Mouse (Mus musculus): ENCODE results near the gene Gm960. TPM values are rescaled to one million over a fixed set of nuclear protein-coding genes. Genes with fewer than 3 reads are reported as not detected.

Gm960 gene
- polyA plus RNA-seq, 1 experiment, result 2.1 TPM

- Histone ChIP-seq H3K27ac (ENCODE audit: insufficient read depth, low read depth, low read length) (peak within 1 kb of the TSS; percentile 70), H3K27me3 (ENCODE audit: control insufficient read depth, insufficient read depth, low read length) (no peaks in the 10 kb centered on the region), H3K36me3 (ENCODE audit: control insufficient read depth, insufficient read depth, low read length) (peaks cover 6% of the 10 kb centered on the region; the same call in 1 of the 2 replicates), H3K4me1 (ENCODE audit: control insufficient read depth, insufficient read depth, insufficient read length, low read length) (peaks cover 7% of the 10 kb centered on the region; the same call in 1 of the 2 replicates), H3K4me3 (ENCODE audit: low read depth, low read length) (peak within 1 kb of the TSS; percentile 88)
- under 1% methylated on average over 64 of the region's 64 CpGs for WGBS
- TF ChIP-seq CTCF (IDR thresholded peaks at IDR 0.05; ENCODE audit: extremely low read depth, insufficient read length, insufficient replicate concordance, low read depth, low read length), result no peak
- TF ChIP-seq POLR2A (IDR thresholded peaks at IDR 0.05; ENCODE audit: low read depth, low read length), result no peak
These were observed 73.2 kb downstream of the Gm960 start, which contains the start of gene Rce1 for GRCm38 (mm10) chr19:4625179-4625828. Gene Rce1, minus strand, starts transcription at chr19:4625641.

GRCm38 (mm10) chr19:4624406-4625178 is 73.9 kb downstream of the Gm960 start:
- peak overlapping the region; percentile 88 for H3K4me3 ChIP-seq (ENCODE audit: low read depth, low read length)
- H3K36me3 ChIP-seq (ENCODE audit: control insufficient read depth, insufficient read depth, low read length), result peaks cover 6% of the 10 kb centered on the region; the same call in 1 of the 2 replicates
- H3K27ac ChIP-seq (ENCODE audit: insufficient read depth, low read depth, low read length), result 0 out of 2 replicates have a peak overlapping the region, but pooled peaks have one; percentile 11
- TF ChIP-seq CTCF (IDR thresholded peaks at IDR 0.05; ENCODE audit: extremely low read depth, insufficient read length, insufficient replicate concordance, low read depth, low read length), result no peak
- no peak for TF ChIP-seq POLR2A (IDR thresholded peaks at IDR 0.05; ENCODE audit: low read depth, low read length)
- no peaks in the 10 kb centered on the region for H3K27me3 ChIP-seq (ENCODE audit: control insufficient read depth, insufficient read depth, low read length)
- 16% methylated on average over 4 of the region's 4 CpGs for WGBS
- H3K4me1 ChIP-seq (ENCODE audit: control insufficient read depth, insufficient read depth, insufficient read length, low read length), result peaks cover 7% of the 10 kb centered on the region; the same call in 1 of the 2 replicates

- Histone ChIP-seq H3K27me3 (ENCODE audit: control insufficient read depth, insufficient read depth, low read length) (no peaks in the 10 kb centered on the region), H3K4me3 (ENCODE audit: low read depth, low read length) (no peak overlapping the region), H3K4me1 (ENCODE audit: control insufficient read depth, insufficient read depth, insufficient read length, low read length) (peaks cover 7% of the 10 kb centered on the region; the same call in 1 of the 2 replicates), H3K36me3 (ENCODE audit: control insufficient read depth, insufficient read depth, low read length) (peaks cover 6% of the 10 kb centered on the region; the same call in 1 of the 2 replicates), H3K27ac (ENCODE audit: insufficient read depth, low read depth, low read length) (no peak overlapping the region)
- 88% methylated on average over 12 of the region's 12 CpGs for WGBS
- TF ChIP-seq POLR2A (IDR thresholded peaks at IDR 0.05; ENCODE audit: low read depth, low read length) (no peak), CTCF (IDR thresholded peaks at IDR 0.05; ENCODE audit: extremely low read depth, insufficient read length, insufficient replicate concordance, low read depth, low read length) (no peak)
These were observed 74.5 kb downstream of the Gm960 start for GRCm38 (mm10) chr19:4624006-4624405.

GRCm38 (mm10) chr19:4623419-4623818 is 75.0 kb downstream of the Gm960 start:
- no peak overlapping the region for H3K4me3 ChIP-seq (ENCODE audit: low read depth, low read length)
- no peak overlapping the region for H3K27ac ChIP-seq (ENCODE audit: insufficient read depth, low read depth, low read length)
- peaks cover 7% of the 10 kb centered on the region; the same call in 1 of the 2 replicates for H3K4me1 ChIP-seq (ENCODE audit: control insufficient read depth, insufficient read depth, insufficient read length, low read length)
- 93% methylated on average over 9 of the region's 9 CpGs for WGBS
- H3K36me3 ChIP-seq (ENCODE audit: control insufficient read depth, insufficient read depth, low read length), result peaks cover 6% of the 10 kb centered on the region; the same call in 1 of the 2 replicates
- no peaks in the 10 kb centered on the region for H3K27me3 ChIP-seq (ENCODE audit: control insufficient read depth, insufficient read depth, low read length)
- no peak for TF ChIP-seq POLR2A (IDR thresholded peaks at IDR 0.05; ENCODE audit: low read depth, low read length)

- 87% methylated on average over 5 of the region's 5 CpGs for WGBS
These were observed 75.7 kb downstream of the Gm960 start for GRCm38 (mm10) chr19:4622780-4623179.

GRCm38 (mm10) chr19:4620721-4621120 is 77.7 kb downstream of the Gm960 start:
- Histone ChIP-seq H3K4me1 (ENCODE audit: control insufficient read depth, insufficient read depth, insufficient read length, low read length) (peaks cover 3% of the 10 kb centered on the region; the same call in 1 of the 2 replicates), H3K27me3 (ENCODE audit: control insufficient read depth, insufficient read depth, low read length) (no peaks in the 10 kb centered on the region), H3K27ac (ENCODE audit: insufficient read depth, low read depth, low read length) (no peak overlapping the region), H3K4me3 (ENCODE audit: low read depth, low read length) (no peak overlapping the region), H3K36me3 (ENCODE audit: control insufficient read depth, insufficient read depth, low read length) (peaks cover 6% of the 10 kb centered on the region; the same call in 1 of the 2 replicates)
- TF ChIP-seq CTCF (IDR thresholded peaks at IDR 0.05; ENCODE audit: extremely low read depth, insufficient read length, insufficient replicate concordance, low read depth, low read length) (no peak), POLR2A (IDR thresholded peaks at IDR 0.05; ENCODE audit: low read depth, low read length) (no peak)
- WGBS, result 86% methylated on average over 7 of the region's 7 CpGs

More at GRCm38 (mm10) chr19:4622780-4623179, 75.7 kb downstream of the Gm960 start:
- TF ChIP-seq CTCF (IDR thresholded peaks at IDR 0.05; ENCODE audit: extremely low read depth, insufficient read length, insufficient replicate concordance, low read depth, low read length) (no peak), POLR2A (IDR thresholded peaks at IDR 0.05; ENCODE audit: low read depth, low read length) (no peak)
- Histone ChIP-seq H3K27me3 (ENCODE audit: control insufficient read depth, insufficient read depth, low read length) (no peaks in the 10 kb centered on the region), H3K27ac (ENCODE audit: insufficient read depth, low read depth, low read length) (no peak overlapping the region), H3K36me3 (ENCODE audit: control insufficient read depth, insufficient read depth, low read length) (peaks cover 6% of the 10 kb centered on the region; the same call in 1 of the 2 replicates), H3K4me1 (ENCODE audit: control insufficient read depth, insufficient read depth, insufficient read length, low read length) (peaks cover 7% of the 10 kb centered on the region; the same call in 1 of the 2 replicates), H3K4me3 (ENCODE audit: low read depth, low read length) (no peak overlapping the region)

- no peak overlapping the region for H3K27ac ChIP-seq (ENCODE audit: insufficient read depth, low read depth, low read length)
- whole genome bisulfite sequencing, result 88% methylated on average over 10 of the region's 10 CpGs
- H3K4me3 ChIP-seq (ENCODE audit: low read depth, low read length), result no peak overlapping the region
- TF ChIP-seq POLR2A (IDR thresholded peaks at IDR 0.05; ENCODE audit: low read depth, low read length) (no peak), CTCF (IDR thresholded peaks at IDR 0.05; ENCODE audit: extremely low read depth, insufficient read length, insufficient replicate concordance, low read depth, low read length) (no peak)
- H3K36me3 ChIP-seq (ENCODE audit: control insufficient read depth, insufficient read depth, low read length), result peaks cover 6% of the 10 kb centered on the region; the same call in 1 of the 2 replicates
- H3K4me1 ChIP-seq (ENCODE audit: control insufficient read depth, insufficient read depth, insufficient read length, low read length), result no peaks in the 10 kb centered on the region; the same call in none of the 2 replicates
- no peaks in the 10 kb centered on the region for H3K27me3 ChIP-seq (ENCODE audit: control insufficient read depth, insufficient read depth, low read length)
These were observed 79.0 kb downstream of the Gm960 start for GRCm38 (mm10) chr19:4619461-4619860.
